Mouse (Mus musculus) lung, embryonic 14.5 days (tissue): ENCODE results near the gene Nlrc4. TPM values are rescaled to one million over a fixed set of nuclear protein-coding genes. Genes with fewer than 3 reads are reported as not detected.

Experiments
- ATAC-seq: fragments of 200-750 bp; cut with Nextera tagmentation; 2 replicates; pipeline ENCODE4 v1.8.0; 2017; ENCODE audit warnings: mild to moderate bottlenecking, moderate TSS enrichment, moderate library complexity; ENCODE audit not compliant: insufficient read depth
- DNase-seq: peaks from one replicate; pipeline ENCODE4 v3.0.0-alpha.2; 2015
- H3K27ac ChIP-seq: fragments of 300-500 bp; sonication (generic); 2 replicates; pipeline ENCODE4 v1.5.1; 2014; ENCODE audit warnings: low read depth, mild to moderate bottlenecking, moderate library complexity
- H3K27me3 ChIP-seq: fragments of 300-500 bp; sonication (generic); 2 replicates; pipeline ENCODE4 v1.6.1; 2014; ENCODE audit warnings: low read length, control low read depth; ENCODE audit not compliant: insufficient read depth
- H3K36me3 ChIP-seq: fragments of 300-500 bp; sonication (generic); 2 replicates; pipeline ENCODE4 v1.6.1; 2014; ENCODE audit warnings: control low read depth; ENCODE audit not compliant: insufficient read depth
- H3K4me1 ChIP-seq: fragments of 300-500 bp; sonication (generic); 2 replicates; pipeline ENCODE4 v1.6.1; 2014; ENCODE audit warnings: antibody characterized with exemption, control low read depth; ENCODE audit not compliant: insufficient read depth
- H3K4me2 ChIP-seq: fragments of 300-500 bp; sonication (generic); 2 replicates; pipeline ENCODE4 v1.6.1; 2014; ENCODE audit warnings: mild to moderate bottlenecking
- H3K4me3 ChIP-seq: fragments of 300-500 bp; sonication (generic); 2 replicates; pipeline ENCODE4 v1.5.1; 2014; ENCODE audit warnings: low read depth, low read length
- H3K9ac ChIP-seq: fragments of 300-500 bp; sonication (generic); 2 replicates; pipeline ENCODE4 v1.6.1; 2014
- H3K9me3 ChIP-seq: fragments of 300-500 bp; sonication (generic); 2 replicates; pipeline ENCODE4 v1.6.1; 2016; ENCODE audit warnings: low read depth, low read length, control low read depth
- CTCF ChIP-seq: IDR thresholded peaks from 2 replicates; pipeline ENCODE4 v1.5.1; 2016; ENCODE audit warnings: antibody characterized with exemption, low read depth
- WGBS: fragments of 180-500 bp; shearing (Covaris S2); extraction: QIAGEN DNeasy Blood & Tissue Kit; methylation state at CpG from one replicate; pipeline ENCODE4 v1.1.7; 2014; 5-methylcytosine and 5-hydroxymethylcytosine counted together
- polyA plus RNA-seq: library from polyadenylated mRNA; unstranded; fragments of >200 nt; fragmentation: Nextera tagmentation; extraction: Ambion mirVana; gene quantifications from 2 replicates; pipeline ENCODE4 v1.2.1, GENCODE M21; 2014

The Nlrc4 gene
- polyA plus RNA-seq, 1 experiment from 2014 or later, result 0.39 TPM

GRCm38 (mm10) chr17:74409722-74410121 lies 49.2 kb downstream of the Nlrc4 start:
- no peak overlapping the region for H3K4me3 ChIP-seq
- no peaks in the 10 kb centered on the region for H3K27me3 ChIP-seq
- ATAC-seq, result no peak
- peak; percentile 29 for DNase-seq
- H3K27ac ChIP-seq, result no peak overlapping the region
- H3K4me2 ChIP-seq, result no peak overlapping the region
- 62% methylated on average over 4 of the region's 4 CpGs for WGBS
- peaks cover 73% of the 10 kb centered on the region for H3K36me3 ChIP-seq
- no peak overlapping the region for H3K9ac ChIP-seq
- no peaks in the 10 kb centered on the region for H3K4me1 ChIP-seq
- 0 out of 2 replicates have a peak, but pooled peaks have one; percentile 16 for TF ChIP-seq CTCF
- H3K9me3 ChIP-seq, result no peaks in the 10 kb centered on the region

- ATAC-seq (no peak), DNase-seq (no peak)
- Histone ChIP-seq H3K4me3 (no peak overlapping the region), H3K9ac (no peak overlapping the region), H3K36me3 (peaks cover 77% of the 10 kb centered on the region), H3K27ac (no peak overlapping the region), H3K27me3 (no peaks in the 10 kb centered on the region), H3K4me2 (no peak overlapping the region), H3K4me1 (no peaks in the 10 kb centered on the region), H3K9me3 (no peaks in the 10 kb centered on the region)
- 83% methylated on average over 8 of the region's 8 CpGs for WGBS
- TF ChIP-seq CTCF, result no peak
Measured at GRCm38 (mm10) chr17:74406487-74406886, 52.5 kb downstream of the Nlrc4 start.

GRCm38 (mm10) chr17:74402486-74403222 lies 56.3 kb downstream of the Nlrc4 start:
- Histone ChIP-seq H3K4me1 (no peaks in the 10 kb centered on the region), H3K9me3 (no peaks in the 10 kb centered on the region), H3K27me3 (no peaks in the 10 kb centered on the region), H3K4me2 (no peak overlapping the region), H3K27ac (no peak overlapping the region), H3K36me3 (peaks cover 58% of the 10 kb centered on the region), H3K9ac (no peak overlapping the region), H3K4me3 (no peak overlapping the region)
- DNase-seq (no peak), ATAC-seq (no peak)
- TF ChIP-seq CTCF, result no peak
- 94% methylated on average over 12 of the region's 12 CpGs for WGBS

- H3K27me3 ChIP-seq, result no peaks in the 10 kb centered on the region
- no peak for TF ChIP-seq CTCF
- H3K27ac ChIP-seq, result no peak overlapping the region
- peaks cover 5% of the 10 kb centered on the region; the same call in 1 of the 2 replicates for H3K4me1 ChIP-seq
- 87% methylated on average over 2 of the region's 2 CpGs for WGBS
- ATAC-seq (no peak), DNase-seq (no peak)
- H3K4me2 ChIP-seq, result no peak overlapping the region; the same call in 1 of the 2 replicates
- H3K36me3 ChIP-seq, result peaks cover 11% of the 10 kb centered on the region
- no peaks in the 10 kb centered on the region for H3K9me3 ChIP-seq
- no peak overlapping the region for H3K9ac ChIP-seq
- peak overlapping the region; percentile 96; the same call in 1 of the 2 replicates for H3K4me3 ChIP-seq
Measured at GRCm38 (mm10) chr17:74397173-74397572, 61.8 kb downstream of the Nlrc4 start.

GRCm38 (mm10) chr17:74396766-74397165 lies 62.2 kb downstream of the Nlrc4 start:
- Histone ChIP-seq H3K4me3 (peak overlapping the region; percentile 96), H3K9ac (peak overlapping the region; percentile 96; the same call in 1 of the 2 replicates), H3K27ac (no peak overlapping the region), H3K4me2 (peak overlapping the region; percentile 79), H3K9me3 (no peaks in the 10 kb centered on the region), H3K27me3 (no peaks in the 10 kb centered on the region), H3K4me1 (peaks cover 5% of the 10 kb centered on the region; the same call in 1 of the 2 replicates), H3K36me3 (peaks cover 7% of the 10 kb centered on the region; the same call in 1 of the 2 replicates)
- 78% methylated on average over 4 of the region's 4 CpGs for WGBS
- TF ChIP-seq CTCF, result no peak
- no peak for ATAC-seq
- DNase-seq, result no peak

- H3K4me3 ChIP-seq, result peak within 1 kb of the TSS; percentile 96
- ATAC-seq, result peak; percentile 99
- DNase-seq, result peak; percentile 98
- H3K9me3 ChIP-seq, result no peaks in the 10 kb centered on the region
- 0 out of 2 replicates have a peak, but pooled peaks cover 2% of the 10 kb centered on the region for H3K36me3 ChIP-seq
- TF ChIP-seq CTCF, result no peak
- under 1% methylated on average over 41 of the region's 41 CpGs for WGBS
- H3K27me3 ChIP-seq, result no peaks in the 10 kb centered on the region
- peak within 1 kb of the TSS; percentile 96 for H3K9ac ChIP-seq
- H3K4me1 ChIP-seq, result peaks cover 5% of the 10 kb centered on the region; the same call in 1 of the 2 replicates
- peak within 1 kb of the TSS; percentile 88 for H3K27ac ChIP-seq
- H3K4me2 ChIP-seq, result peak within 1 kb of the TSS; percentile 79
Measured at GRCm38 (mm10) chr17:74395383-74396065, 63.4 kb downstream of the Nlrc4 start, which contains the start of gene Slc30a6. Slc30a6 (plus strand) TSS chr17:74395608.

GRCm38 (mm10) chr17:74394855-74395254 lies 64.1 kb downstream of the Nlrc4 start:
- 25% methylated on average over 16 of the region's 16 CpGs for WGBS
- DNase-seq, result no peak

More at GRCm38 (mm10) chr17:74394855-74395254, 64.1 kb downstream of the Nlrc4 start:
- no peaks in the 10 kb centered on the region for H3K27me3 ChIP-seq
- H3K4me1 ChIP-seq, result peaks cover 5% of the 10 kb centered on the region; the same call in 1 of the 2 replicates
- H3K4me3 ChIP-seq, result peak overlapping the region; percentile 96
- no peaks in the 10 kb centered on the region for H3K9me3 ChIP-seq
- TF ChIP-seq CTCF, result no peak
- ATAC-seq, result peak; percentile 41
- peak overlapping the region; percentile 79 for H3K4me2 ChIP-seq
- H3K9ac ChIP-seq, result peak overlapping the region; percentile 46
- H3K36me3 ChIP-seq, result 0 out of 2 replicates have a peak, but pooled peaks cover 4% of the 10 kb centered on the region
- no peak overlapping the region for H3K27ac ChIP-seq
